Mouse (Mus musculus): Measurements from ENCODE around the gene Nkx2-1. TPM values are rescaled to one million over a fixed set of nuclear protein-coding genes. Genes with fewer than 3 reads are reported as not detected.

Gene Nkx2-1
- polyA plus RNA-seq, 1 experiment from 2014 or later: not detected

DNA sequence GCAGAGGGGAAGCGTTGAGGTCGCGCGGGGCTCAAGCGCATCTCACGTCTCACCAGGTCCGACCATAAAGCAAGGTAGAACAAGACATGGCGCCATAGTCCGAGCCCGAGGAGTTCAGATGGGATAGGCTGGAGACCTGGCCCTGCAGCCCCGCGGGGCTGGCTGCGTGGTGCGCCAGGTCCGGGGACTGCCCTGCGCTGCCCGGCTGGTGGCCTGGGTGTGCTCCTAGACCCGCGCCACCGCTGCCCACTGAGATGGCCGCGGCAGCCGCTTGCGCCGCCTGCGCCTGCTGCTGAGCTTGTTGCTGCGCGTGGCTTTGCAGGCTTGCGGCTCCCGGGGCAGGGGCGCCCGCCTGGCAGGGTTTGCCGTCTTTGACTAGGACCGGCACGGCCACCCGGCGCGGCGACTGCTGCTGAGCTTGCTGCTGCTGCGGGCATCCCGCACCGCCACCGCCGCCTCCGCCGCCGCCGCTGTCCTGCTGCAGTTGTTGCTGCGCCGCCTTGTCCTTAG is 3.7 kb downstream of the Nkx2-1 start:
- no peak for ATAC-seq
- Histone ChIP-seq H3K27me3 (ENCODE audit: insufficient read depth, low read length) (peaks cover 99% of the 10 kb centered on the region), H3K4me3 (ENCODE audit: low read depth, low read length) (no peak overlapping the region), H3K4me2 (ENCODE audit: low read depth, low read length) (no peak overlapping the region), H3K36me3 (replicated peaks; ENCODE audit: insufficient read depth, low read length) (no peaks in the 10 kb centered on the region), H3K27ac (ENCODE audit: low read depth) (no peak overlapping the region), H3K9ac (replicated peaks) (no peak overlapping the region), H3K4me1 (ENCODE audit: insufficient read depth) (peaks cover 5% of the 10 kb centered on the region; the same call in 1 of the 2 replicates), H3K9me3 (ENCODE audit: low read length) (no peaks in the 10 kb centered on the region)
- no peak for DNase-seq
- under 1% methylated on average over 45 of the region's 50 CpGs for WGBS (ENCODE audit: insufficient replicate concordance)
- no peak for TF ChIP-seq EP300 (IDR thresholded peaks at IDR 0.05; ENCODE audit: low read depth)
- TF ChIP-seq CTCF (IDR thresholded peaks at IDR 0.05; ENCODE audit: low read depth): no peak

DNA sequence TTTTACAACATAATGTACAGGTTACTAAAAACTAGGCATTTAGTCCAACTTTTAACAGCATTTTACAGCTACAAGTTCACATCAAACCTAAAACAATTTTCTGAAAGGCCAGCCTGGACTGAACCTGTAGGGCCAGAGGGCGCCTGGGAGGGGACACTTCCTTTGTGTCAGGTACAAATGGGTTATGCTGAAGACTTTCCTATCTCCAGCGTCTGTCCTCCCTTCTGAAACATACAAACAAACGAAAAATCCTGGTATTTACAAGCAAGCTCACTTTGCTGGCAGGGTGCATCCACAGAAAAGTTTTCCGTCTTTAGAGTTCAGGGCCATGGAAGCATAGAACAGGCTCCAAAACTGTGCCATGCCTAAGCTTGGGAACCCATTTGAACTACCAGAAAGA is 4.6 kb downstream of the Nkx2-1 start:
- Histone ChIP-seq H3K36me3 (replicated peaks; ENCODE audit: insufficient read depth, low read length) (no peaks in the 10 kb centered on the region), H3K9me3 (ENCODE audit: low read length) (no peaks in the 10 kb centered on the region), H3K4me2 (ENCODE audit: low read depth, low read length) (no peak overlapping the region), H3K4me1 (ENCODE audit: insufficient read depth) (peaks cover 5% of the 10 kb centered on the region; the same call in 1 of the 2 replicates), H3K27me3 (ENCODE audit: insufficient read depth, low read length) (peaks cover 98% of the 10 kb centered on the region), H3K27ac (ENCODE audit: low read depth) (no peak overlapping the region), H3K4me3 (ENCODE audit: low read depth, low read length) (no peak overlapping the region), H3K9ac (replicated peaks) (no peak overlapping the region)
- DNase-seq (no peak), ATAC-seq (no peak)
- TF ChIP-seq EP300 (IDR thresholded peaks at IDR 0.05; ENCODE audit: low read depth): no peak
- TF ChIP-seq CTCF (IDR thresholded peaks at IDR 0.05; ENCODE audit: low read depth): no peak
- 2% methylated on average over 4 of the region's 4 CpGs for WGBS (ENCODE audit: insufficient replicate concordance)

DNA sequence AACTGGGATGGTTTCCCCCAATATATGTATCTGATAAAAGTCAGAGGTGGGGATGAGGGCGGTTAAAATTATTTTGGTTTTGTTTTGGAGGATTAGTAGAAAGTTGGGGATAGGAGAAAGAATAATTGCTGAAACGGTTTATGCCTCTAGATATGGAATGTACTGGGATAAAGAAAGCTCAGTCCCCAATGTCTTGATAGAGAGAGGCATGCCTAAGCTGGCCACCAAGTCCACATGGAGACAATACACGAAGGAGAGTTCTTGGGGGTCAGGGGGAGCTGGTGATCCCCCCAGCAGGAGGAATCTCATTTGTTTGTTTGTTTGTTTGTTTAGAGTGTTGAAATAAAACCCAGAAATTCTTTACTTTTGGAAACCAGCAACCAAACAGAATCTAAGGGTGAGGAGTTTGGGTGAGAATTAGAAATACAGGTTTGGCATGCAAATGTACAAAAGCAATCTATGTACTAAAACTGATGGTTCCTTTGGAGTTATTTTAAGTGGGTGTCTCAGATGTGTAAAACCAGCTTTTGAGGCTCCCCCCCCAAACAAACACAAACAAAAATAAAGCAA is 5.6 kb downstream of the Nkx2-1 start:
- Histone ChIP-seq H3K4me2 (ENCODE audit: low read depth, low read length) (no peak overlapping the region), H3K4me1 (ENCODE audit: insufficient read depth) (peaks cover 5% of the 10 kb centered on the region; the same call in 1 of the 2 replicates), H3K27ac (ENCODE audit: low read depth) (no peak overlapping the region), H3K4me3 (ENCODE audit: low read depth, low read length) (no peak overlapping the region), H3K9me3 (ENCODE audit: low read length) (no peaks in the 10 kb centered on the region), H3K9ac (replicated peaks) (no peak overlapping the region), H3K27me3 (ENCODE audit: insufficient read depth, low read length) (peaks cover 97% of the 10 kb centered on the region), H3K36me3 (replicated peaks; ENCODE audit: insufficient read depth, low read length) (no peaks in the 10 kb centered on the region)
- ATAC-seq: no peak
- 2% methylated on average over 3 of the region's 3 CpGs for WGBS (ENCODE audit: insufficient replicate concordance)
- no peak for DNase-seq
- no peak for TF ChIP-seq CTCF (IDR thresholded peaks at IDR 0.05; ENCODE audit: low read depth)
- no peak for TF ChIP-seq EP300 (IDR thresholded peaks at IDR 0.05; ENCODE audit: low read depth)

DNA sequence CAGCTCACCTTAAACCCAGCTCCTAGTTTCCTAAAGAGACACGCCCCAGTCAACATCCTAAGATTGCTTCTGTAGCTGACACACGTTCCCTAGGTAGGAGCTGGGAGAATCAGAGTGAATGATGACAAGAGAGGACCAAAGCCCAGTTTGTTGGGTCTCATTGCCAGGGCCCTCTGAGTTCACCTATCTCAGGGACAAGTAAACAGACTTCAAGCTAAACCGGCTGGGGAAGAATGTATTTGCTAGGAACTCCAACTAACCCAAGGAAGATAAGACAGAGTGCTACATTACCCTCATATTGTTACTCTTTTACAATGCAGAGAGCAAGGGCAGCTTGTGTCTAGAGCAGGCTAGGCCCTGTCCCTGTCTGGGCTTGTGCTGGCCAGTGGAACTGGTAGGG is 6.8 kb downstream of the Nkx2-1 start:
- TF ChIP-seq CTCF (IDR thresholded peaks at IDR 0.05; ENCODE audit: low read depth): no peak
- no peak for TF ChIP-seq EP300 (IDR thresholded peaks at IDR 0.05; ENCODE audit: low read depth)
- Histone ChIP-seq H3K4me3 (ENCODE audit: low read depth, low read length) (no peak overlapping the region), H3K9me3 (ENCODE audit: low read length) (no peaks in the 10 kb centered on the region), H3K4me2 (ENCODE audit: low read depth, low read length) (no peak overlapping the region), H3K4me1 (ENCODE audit: insufficient read depth) (peaks cover 4% of the 10 kb centered on the region; the same call in 1 of the 2 replicates), H3K27me3 (ENCODE audit: insufficient read depth, low read length) (peaks cover 94% of the 10 kb centered on the region), H3K36me3 (replicated peaks; ENCODE audit: insufficient read depth, low read length) (no peaks in the 10 kb centered on the region), H3K27ac (ENCODE audit: low read depth) (no peak overlapping the region), H3K9ac (replicated peaks) (no peak overlapping the region)
- DNase-seq (no peak), ATAC-seq (no peak)
- WGBS (ENCODE audit: insufficient replicate concordance): 2% methylated on average over 3 of the region's 3 CpGs

- TF ChIP-seq CTCF (IDR thresholded peaks at IDR 0.05; ENCODE audit: low read depth) (no peak), EP300 (IDR thresholded peaks at IDR 0.05; ENCODE audit: low read depth) (no peak)
- ATAC-seq: no peak
Measured at GRCm38 (mm10) chr12:56528881-56529681, 7.6 kb downstream of the Nkx2-1 start.

GRCm38 (mm10) chr12:56528034-56528570 is 8.6 kb downstream of the Nkx2-1 start:
- Histone ChIP-seq H3K9me3 (ENCODE audit: low read length) (no peaks in the 10 kb centered on the region), H3K4me3 (ENCODE audit: low read depth, low read length) (no peak overlapping the region), H3K27ac (ENCODE audit: low read depth) (no peak overlapping the region), H3K27me3 (ENCODE audit: insufficient read depth, low read length) (peaks cover 92% of the 10 kb centered on the region), H3K4me2 (ENCODE audit: low read depth, low read length) (no peak overlapping the region), H3K36me3 (replicated peaks; ENCODE audit: insufficient read depth, low read length) (no peaks in the 10 kb centered on the region), H3K4me1 (ENCODE audit: insufficient read depth) (no peaks in the 10 kb centered on the region), H3K9ac (replicated peaks) (no peak overlapping the region)
- ATAC-seq (no peak), DNase-seq (no peak)
- no peak for TF ChIP-seq CTCF (IDR thresholded peaks at IDR 0.05; ENCODE audit: low read depth)
- no peak for TF ChIP-seq EP300 (IDR thresholded peaks at IDR 0.05; ENCODE audit: low read depth)
- 8% methylated on average over 8 of the region's 8 CpGs for WGBS (ENCODE audit: insufficient replicate concordance)

More at GRCm38 (mm10) chr12:56528881-56529681, 7.6 kb downstream of the Nkx2-1 start:
- H3K4me1 ChIP-seq (ENCODE audit: insufficient read depth): no peaks in the 10 kb centered on the region
- no peak overlapping the region for H3K27ac ChIP-seq (ENCODE audit: low read depth)
- H3K4me2 ChIP-seq (ENCODE audit: low read depth, low read length): no peak overlapping the region
- H3K4me3 ChIP-seq (ENCODE audit: low read depth, low read length): no peak overlapping the region
- DNase-seq: no peak
- 4% methylated on average over 36 of the region's 36 CpGs for WGBS (ENCODE audit: insufficient replicate concordance)
- H3K36me3 ChIP-seq (replicated peaks; ENCODE audit: insufficient read depth, low read length): no peaks in the 10 kb centered on the region
- H3K9ac ChIP-seq (replicated peaks): no peak overlapping the region
- H3K9me3 ChIP-seq (ENCODE audit: low read length): no peaks in the 10 kb centered on the region
- peaks cover 94% of the 10 kb centered on the region for H3K27me3 ChIP-seq (ENCODE audit: insufficient read depth, low read length)
